Mouse (Mus musculus): ENCODE measurements at regions not wholly inside any gene's neighbourhood (a gene's known extent, or its start where the extent isn't known, plus 50 kb on each side); places are given as distances from the start of the nearest gene placed in this dataset.

GRCm38 (mm10) chr2:173930606-173931177 lies 145.4 kb upstream of the Stx16 start:
- Histone ChIP-seq H3K27ac (ENCODE audit: low read length) (no peak overlapping the region), H3K4me1 (replicated peaks; ENCODE audit: control insufficient read depth, insufficient read depth, low read length) (no peaks in the 10 kb centered on the region), H3K4me2 (ENCODE audit: low read depth, low read length) (no peak overlapping the region), H3K27me3 (ENCODE audit: control insufficient read depth, insufficient read depth, low read depth, low read length) (no peaks in the 10 kb centered on the region), H3K9me3 (ENCODE audit: control insufficient read depth, low read length) (0 out of 2 replicates have a peak, but pooled peaks cover 5% of the 10 kb centered on the region), H3K36me3 (ENCODE audit: control insufficient read depth, insufficient read depth, low read length) (no peaks in the 10 kb centered on the region), H3K4me3 (ENCODE audit: low read length) (no peak overlapping the region), H3K9ac (ENCODE audit: low read length) (no peak overlapping the region)
- no peak for ATAC-seq (ENCODE audit: low read depth)
- 71% methylated on average over 17 of the region's 17 CpGs for WGBS

GRCm38 (mm10) chr2:173935706-173936105 lies 140.4 kb upstream of the Stx16 start:
- no peak for ATAC-seq (ENCODE audit: low read depth)
- no peaks in the 10 kb centered on the region for H3K27me3 ChIP-seq (ENCODE audit: control insufficient read depth, insufficient read depth, low read depth, low read length)
- WGBS = 79% methylated on average over 5 of the region's 5 CpGs
- H3K4me3 ChIP-seq (ENCODE audit: low read length) = no peak overlapping the region
- no peak overlapping the region for H3K9ac ChIP-seq (ENCODE audit: low read length)
- H3K4me2 ChIP-seq (ENCODE audit: low read depth, low read length) = no peak overlapping the region
- H3K4me1 ChIP-seq (replicated peaks; ENCODE audit: control insufficient read depth, insufficient read depth, low read length) = no peaks in the 10 kb centered on the region
- no peaks in the 10 kb centered on the region for H3K36me3 ChIP-seq (ENCODE audit: control insufficient read depth, insufficient read depth, low read length)
- H3K9me3 ChIP-seq (ENCODE audit: control insufficient read depth, low read length) = 0 out of 2 replicates have a peak, but pooled peaks cover 5% of the 10 kb centered on the region
- no peak overlapping the region for H3K27ac ChIP-seq (ENCODE audit: low read length)

- no peaks in the 10 kb centered on the region for H3K36me3 ChIP-seq (ENCODE audit: control insufficient read depth, insufficient read depth, low read length)
- WGBS = 55% methylated on average over 18 of the region's 18 CpGs
- no peak overlapping the region for H3K4me3 ChIP-seq (ENCODE audit: low read length)
- ATAC-seq (ENCODE audit: low read depth) = no peak
- H3K4me2 ChIP-seq (ENCODE audit: low read depth, low read length) = no peak overlapping the region
- H3K4me1 ChIP-seq (replicated peaks; ENCODE audit: control insufficient read depth, insufficient read depth, low read length) = no peaks in the 10 kb centered on the region
- H3K27me3 ChIP-seq (ENCODE audit: control insufficient read depth, insufficient read depth, low read depth, low read length) = no peaks in the 10 kb centered on the region
- H3K27ac ChIP-seq (ENCODE audit: low read length) = no peak overlapping the region
- 0 out of 2 replicates have a peak, but pooled peaks cover 5% of the 10 kb centered on the region for H3K9me3 ChIP-seq (ENCODE audit: control insufficient read depth, low read length)
- H3K9ac ChIP-seq (ENCODE audit: low read length) = no peak overlapping the region
Observed at GRCm38 (mm10) chr2:173937531-173938439, 138.3 kb upstream of the Stx16 start.

GRCm38 (mm10) chr2:173938440-173938787 lies 137.7 kb upstream of the Stx16 start:
- Histone ChIP-seq H3K27ac (ENCODE audit: low read length) (no peak overlapping the region), H3K9me3 (ENCODE audit: control insufficient read depth, low read length) (0 out of 2 replicates have a peak, but pooled peaks cover 2% of the 10 kb centered on the region), H3K4me2 (ENCODE audit: low read depth, low read length) (no peak overlapping the region), H3K4me3 (ENCODE audit: low read length) (no peak overlapping the region), H3K4me1 (replicated peaks; ENCODE audit: control insufficient read depth, insufficient read depth, low read length) (no peaks in the 10 kb centered on the region), H3K9ac (ENCODE audit: low read length) (no peak overlapping the region), H3K36me3 (ENCODE audit: control insufficient read depth, insufficient read depth, low read length) (no peaks in the 10 kb centered on the region), H3K27me3 (ENCODE audit: control insufficient read depth, insufficient read depth, low read depth, low read length) (no peaks in the 10 kb centered on the region)
- 72% methylated on average over 11 of the region's 11 CpGs for WGBS
- ATAC-seq (ENCODE audit: low read depth) = no peak

GRCm38 (mm10) chr2:173945441-173945840 lies 130.7 kb upstream of the Stx16 start:
- Histone ChIP-seq H3K36me3 (ENCODE audit: control insufficient read depth, insufficient read depth, low read length) (no peaks in the 10 kb centered on the region), H3K4me1 (replicated peaks; ENCODE audit: control insufficient read depth, insufficient read depth, low read length) (no peaks in the 10 kb centered on the region), H3K9me3 (ENCODE audit: control insufficient read depth, low read length) (no peaks in the 10 kb centered on the region; the same call in 1 of the 2 replicates), H3K27ac (ENCODE audit: low read length) (no peak overlapping the region), H3K27me3 (ENCODE audit: control insufficient read depth, insufficient read depth, low read depth, low read length) (no peaks in the 10 kb centered on the region), H3K4me3 (ENCODE audit: low read length) (no peak overlapping the region), H3K9ac (ENCODE audit: low read length) (no peak overlapping the region), H3K4me2 (ENCODE audit: low read depth, low read length) (no peak overlapping the region)
- ATAC-seq (ENCODE audit: low read depth) = no peak
- 83% methylated on average over 5 of the region's 5 CpGs for WGBS

GRCm38 (mm10) chr2:173948586-173948985 lies 127.5 kb upstream of the Stx16 start:
- Histone ChIP-seq H3K9ac (ENCODE audit: low read length) (no peak overlapping the region), H3K9me3 (ENCODE audit: control insufficient read depth, low read length) (no peaks in the 10 kb centered on the region; the same call in 1 of the 2 replicates), H3K4me3 (ENCODE audit: low read length) (no peak overlapping the region), H3K36me3 (ENCODE audit: control insufficient read depth, insufficient read depth, low read length) (no peaks in the 10 kb centered on the region), H3K4me1 (replicated peaks; ENCODE audit: control insufficient read depth, insufficient read depth, low read length) (no peaks in the 10 kb centered on the region), H3K27me3 (ENCODE audit: control insufficient read depth, insufficient read depth, low read depth, low read length) (no peaks in the 10 kb centered on the region), H3K4me2 (ENCODE audit: low read depth, low read length) (no peak overlapping the region), H3K27ac (ENCODE audit: low read length) (no peak overlapping the region)
- ATAC-seq (ENCODE audit: low read depth) = no peak
- WGBS = 87% methylated on average over 5 of the region's 5 CpGs

- H3K4me3 ChIP-seq (ENCODE audit: low read length) = no peak overlapping the region
- no peaks in the 10 kb centered on the region for H3K4me1 ChIP-seq (replicated peaks; ENCODE audit: control insufficient read depth, insufficient read depth, low read length)
- H3K27me3 ChIP-seq (ENCODE audit: control insufficient read depth, insufficient read depth, low read depth, low read length) = no peaks in the 10 kb centered on the region
- 42% methylated on average over 10 of the region's 10 CpGs for WGBS
- H3K27ac ChIP-seq (ENCODE audit: low read length) = no peak overlapping the region
- no peak for ATAC-seq (ENCODE audit: low read depth)
- no peak overlapping the region for H3K4me2 ChIP-seq (ENCODE audit: low read depth, low read length)
- no peaks in the 10 kb centered on the region for H3K9me3 ChIP-seq (ENCODE audit: control insufficient read depth, low read length)
- H3K9ac ChIP-seq (ENCODE audit: low read length) = no peak overlapping the region
- H3K36me3 ChIP-seq (ENCODE audit: control insufficient read depth, insufficient read depth, low read length) = no peaks in the 10 kb centered on the region
Observed at GRCm38 (mm10) chr2:173950164-173950891, 125.8 kb upstream of the Stx16 start.

GRCm38 (mm10) chr2:173966111-173966510 lies 110.0 kb upstream of the Stx16 start:
- 75% methylated on average over 5 of the region's 5 CpGs for WGBS
- no peaks in the 10 kb centered on the region for H3K9me3 ChIP-seq (ENCODE audit: control insufficient read depth, low read length)
- ATAC-seq (ENCODE audit: low read depth) = no peak

GRCm38 (mm10) chr2:173970789-173971188 lies 105.3 kb upstream of the Stx16 start:
- no peak overlapping the region for H3K27ac ChIP-seq (ENCODE audit: low read length)
- H3K27me3 ChIP-seq (ENCODE audit: control insufficient read depth, insufficient read depth, low read depth, low read length) = no peaks in the 10 kb centered on the region
- WGBS = 61% methylated on average over 1 of the region's 1 CpGs
- no peaks in the 10 kb centered on the region for H3K9me3 ChIP-seq (ENCODE audit: control insufficient read depth, low read length)
- H3K4me1 ChIP-seq (replicated peaks; ENCODE audit: control insufficient read depth, insufficient read depth, low read length) = 0 out of 2 replicates have a peak, but pooled peaks cover 2% of the 10 kb centered on the region
- H3K4me3 ChIP-seq (ENCODE audit: low read length) = no peak overlapping the region
- no peak for ATAC-seq (ENCODE audit: low read depth)
- no peak overlapping the region for H3K4me2 ChIP-seq (ENCODE audit: low read depth, low read length)
- no peaks in the 10 kb centered on the region for H3K36me3 ChIP-seq (ENCODE audit: control insufficient read depth, insufficient read depth, low read length)
- no peak overlapping the region for H3K9ac ChIP-seq (ENCODE audit: low read length)

More at GRCm38 (mm10) chr2:173966111-173966510, 110.0 kb upstream of the Stx16 start:
- no peaks in the 10 kb centered on the region for H3K36me3 ChIP-seq (ENCODE audit: control insufficient read depth, insufficient read depth, low read length)
- no peak overlapping the region for H3K4me2 ChIP-seq (ENCODE audit: low read depth, low read length)
- no peak overlapping the region for H3K9ac ChIP-seq (ENCODE audit: low read length)
- no peaks in the 10 kb centered on the region for H3K27me3 ChIP-seq (ENCODE audit: control insufficient read depth, insufficient read depth, low read depth, low read length)
- no peak overlapping the region for H3K4me3 ChIP-seq (ENCODE audit: low read length)
- no peak overlapping the region for H3K27ac ChIP-seq (ENCODE audit: low read length)
- H3K4me1 ChIP-seq (replicated peaks; ENCODE audit: control insufficient read depth, insufficient read depth, low read length) = 0 out of 2 replicates have a peak, but pooled peaks cover 2% of the 10 kb centered on the region
